Mouse (Mus musculus) forebrain, embryonic 11.5 days (tissue): ENCODE results near the gene Tgtp2. TPM values are rescaled to one million over a fixed set of nuclear protein-coding genes. Genes with fewer than 3 reads are reported as not detected.

Source experiments
- ATAC-seq: fragments of 200-750 bp; cut with Nextera tagmentation; replicated peaks from 2 replicates; pipeline ENCODE4 v1.8.0; 2017; ENCODE audit warnings: moderate TSS enrichment; ENCODE audit not compliant: low FRiP score
- DNase-seq: peaks from one replicate; pipeline ENCODE4 v3.0.0-alpha.2; 2017; ENCODE audit warnings: low spot score
- H3K27ac ChIP-seq: fragments of 300-500 bp; sonication (generic); 2 replicates; pipeline ENCODE4 v1.5.1; 2014; ENCODE audit warnings: low read depth, low read length
- H3K27me3 ChIP-seq: fragments of 300-500 bp; sonication (generic); 2 replicates; pipeline ENCODE4 v1.6.1; 2014; ENCODE audit warnings: mild to moderate bottlenecking, low read length, mixed read lengths; ENCODE audit not compliant: control insufficient read depth, insufficient read depth
- H3K36me3 ChIP-seq: fragments of 300-500 bp; sonication (generic); 2 replicates; pipeline ENCODE4 v1.6.1; 2014; ENCODE audit warnings: mild to moderate bottlenecking, low read length, moderate library complexity, mixed read lengths; ENCODE audit not compliant: control insufficient read depth, insufficient read depth
- H3K4me1 ChIP-seq: fragments of 300-500 bp; sonication (generic); replicated peaks from 2 replicates; pipeline ENCODE4 v1.6.1; 2014; ENCODE audit warnings: low read length, mixed read lengths; ENCODE audit not compliant: control insufficient read depth, insufficient read depth
- H3K4me2 ChIP-seq: fragments of 300-500 bp; sonication (generic); 2 replicates; pipeline ENCODE4 v1.6.1; 2014; ENCODE audit warnings: low read depth, mild to moderate bottlenecking, low read length, moderate library complexity, mixed read lengths; ENCODE audit not compliant: severe bottlenecking
- H3K4me3 ChIP-seq: fragments of 300-500 bp; sonication (generic); 2 replicates; pipeline ENCODE4 v1.5.1; 2014; ENCODE audit warnings: low read depth, low read length
- H3K9ac ChIP-seq: fragments of 300-500 bp; sonication (generic); 2 replicates; pipeline ENCODE4 v1.6.1; 2014; ENCODE audit warnings: low read length
- H3K9me3 ChIP-seq: fragments of 300-500 bp; sonication (generic); 2 replicates; pipeline ENCODE4 v1.6.1; 2016; ENCODE audit warnings: low read length, mixed read lengths; ENCODE audit not compliant: control insufficient read depth
- WGBS: fragments of 180-500 bp; shearing (Covaris S2); extraction: QIAGEN DNeasy Blood & Tissue Kit; methylation state at CpG from one replicate; pipeline ENCODE4 v1.1.7; 2014; 5-methylcytosine and 5-hydroxymethylcytosine counted together
- polyA plus RNA-seq: library from polyadenylated mRNA; unstranded; fragments of >200 nt; fragmentation: Nextera tagmentation; extraction: Ambion mirVana; gene quantifications from 2 replicates; pipeline ENCODE4 v1.2.1, GENCODE M21; 2014

The Tgtp2 gene
- polyA plus RNA-seq, 1 experiment from 2014 or later = not detected

DNA sequence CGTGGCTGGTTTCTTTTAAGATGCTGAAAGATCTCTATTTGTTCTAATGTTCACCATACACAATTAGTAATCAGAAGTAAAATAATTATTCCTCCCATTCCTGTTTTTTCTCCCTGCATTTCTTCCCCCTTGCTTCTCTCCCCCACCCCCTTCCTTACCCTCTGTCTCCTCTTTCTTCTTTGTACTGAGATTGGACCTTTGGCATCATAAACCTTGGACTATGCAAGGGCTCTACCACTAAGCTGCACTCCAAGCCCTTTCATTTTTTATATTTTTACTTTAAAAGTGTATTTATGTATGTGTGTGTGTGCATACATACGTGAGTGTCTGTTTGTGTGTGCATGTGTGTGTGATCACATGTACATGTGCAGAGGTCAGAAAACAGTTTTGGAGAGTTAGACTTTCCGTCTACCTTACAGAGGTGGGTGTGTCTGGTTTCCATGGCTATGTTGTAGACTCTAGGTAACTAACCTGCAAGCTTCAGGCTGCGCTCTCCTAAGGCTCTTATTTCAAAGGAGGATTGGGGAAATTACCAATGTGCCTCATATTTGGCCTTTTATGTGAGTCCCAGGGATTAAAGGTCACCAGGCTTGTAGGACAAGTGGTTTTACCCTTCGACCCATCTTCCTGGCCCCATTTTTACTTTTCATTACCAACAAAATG is 25.1 kb upstream of the Tgtp2 start:
- Histone ChIP-seq H3K4me1 (no peaks in the 10 kb centered on the region), H3K4me3 (no peak overlapping the region), H3K4me2 (no peak overlapping the region), H3K9me3 (no peaks in the 10 kb centered on the region), H3K9ac (no peak overlapping the region), H3K36me3 (no peaks in the 10 kb centered on the region), H3K27me3 (no peaks in the 10 kb centered on the region), H3K27ac (no peak overlapping the region)
- ATAC-seq (no peak), DNase-seq (no peak)
- 91% methylated on average over 5 of the region's 5 CpGs for WGBS

DNA sequence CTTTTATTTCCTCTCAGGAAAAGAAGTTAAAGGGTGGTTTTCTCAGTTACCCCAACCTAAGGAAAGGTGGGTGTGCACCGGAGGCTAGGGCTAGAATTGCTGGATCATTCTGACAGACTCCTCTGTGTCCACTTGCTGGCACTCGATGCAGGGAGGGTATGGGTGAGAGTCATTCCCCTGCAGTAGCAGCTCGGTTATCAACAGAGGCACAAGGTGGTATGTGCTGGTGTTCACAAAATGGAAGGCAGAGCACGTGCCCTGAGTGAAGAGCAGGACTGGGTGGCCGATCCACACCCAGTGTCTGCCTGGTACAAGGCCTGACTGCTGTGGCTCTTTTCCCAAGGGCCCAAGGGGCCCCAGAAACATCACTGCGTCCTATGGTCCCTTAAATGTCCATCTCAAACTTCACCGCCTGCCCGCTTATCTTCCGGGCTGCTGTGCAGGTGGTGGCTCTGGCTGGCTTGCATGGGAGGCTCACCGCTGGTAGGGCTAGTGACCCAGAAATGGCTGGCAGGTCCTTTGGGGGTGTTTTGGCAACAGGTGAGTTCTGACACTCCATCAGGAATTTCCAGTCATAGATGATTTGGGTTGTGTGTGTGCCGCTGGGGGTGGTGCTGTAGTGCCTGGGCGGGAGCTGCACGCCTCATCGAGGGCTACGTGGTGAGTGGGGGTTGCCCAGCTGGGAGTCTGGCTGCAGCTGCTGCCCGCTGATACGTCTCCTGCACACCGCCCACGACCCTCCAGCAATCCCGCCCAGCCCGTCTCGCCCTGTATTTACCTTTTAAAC is 24.0 kb upstream of the Tgtp2 start:
- H3K4me3 ChIP-seq = no peak overlapping the region
- no peaks in the 10 kb centered on the region for H3K36me3 ChIP-seq
- no peaks in the 10 kb centered on the region for H3K9me3 ChIP-seq
- DNase-seq (peak; percentile 53), ATAC-seq (0 out of 2 replicates have a peak, but pooled peaks have one; percentile 39)
- no peaks in the 10 kb centered on the region for H3K4me1 ChIP-seq
- no peak overlapping the region for H3K4me2 ChIP-seq
- 46% methylated on average over 22 of the region's 22 CpGs for WGBS
- H3K9ac ChIP-seq = no peak overlapping the region
- no peaks in the 10 kb centered on the region for H3K27me3 ChIP-seq
- H3K27ac ChIP-seq = no peak overlapping the region

DNA sequence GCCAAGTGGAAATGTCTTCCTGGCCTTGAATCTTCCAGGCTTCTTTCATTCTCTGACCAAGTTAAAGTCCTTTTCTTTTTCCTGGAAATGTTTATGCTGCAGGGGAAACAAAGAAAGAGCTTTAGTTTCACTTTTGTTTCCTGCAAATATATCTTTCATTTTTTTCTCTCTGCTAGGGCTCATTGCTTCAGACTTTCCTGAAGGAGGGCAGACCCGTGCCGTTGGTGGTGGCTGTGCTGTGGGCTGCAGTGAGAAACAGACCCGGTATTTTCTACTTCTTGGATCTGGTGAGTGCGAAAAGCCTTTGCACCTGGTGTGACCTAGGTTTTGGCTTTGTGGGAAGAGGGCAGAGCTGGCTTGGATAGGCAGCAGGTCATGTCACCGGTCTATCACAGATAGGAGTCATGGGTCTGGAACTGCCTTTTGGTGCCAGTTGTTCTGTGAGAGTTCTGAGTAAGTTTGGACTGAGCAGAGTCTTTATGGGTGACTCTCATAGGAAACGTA is 22.9 kb upstream of the Tgtp2 start:
- H3K27me3 ChIP-seq = no peaks in the 10 kb centered on the region
- no peaks in the 10 kb centered on the region for H3K4me1 ChIP-seq
- no peaks in the 10 kb centered on the region for H3K9me3 ChIP-seq
- no peak overlapping the region for H3K4me3 ChIP-seq
- ATAC-seq (no peak), DNase-seq (no peak)
- H3K36me3 ChIP-seq = no peaks in the 10 kb centered on the region
- H3K4me2 ChIP-seq = no peak overlapping the region
- H3K27ac ChIP-seq = no peak overlapping the region
- 87% methylated on average over 6 of the region's 6 CpGs for WGBS
- no peak overlapping the region for H3K9ac ChIP-seq

DNA sequence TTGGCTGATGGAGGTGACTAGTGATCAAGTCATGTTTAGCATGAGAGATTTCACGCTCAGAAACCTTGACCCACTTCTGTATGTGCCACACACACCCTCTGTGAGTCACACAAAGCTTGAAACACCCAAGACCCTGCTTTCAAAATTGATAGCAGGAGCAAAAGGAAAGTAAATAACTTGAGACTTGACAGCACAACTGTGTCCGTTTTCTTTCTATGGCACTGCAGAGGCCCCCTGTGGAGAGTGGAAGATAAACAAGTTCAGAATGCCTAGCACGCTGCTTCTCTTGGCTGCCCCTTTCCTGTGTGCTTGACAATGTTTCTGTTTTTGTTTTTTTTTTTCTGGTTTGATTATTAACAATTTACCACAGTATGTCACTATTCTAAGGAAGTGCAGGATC is 20.9 kb upstream of the Tgtp2 start:
- ATAC-seq = no peak
- H3K4me3 ChIP-seq = no peak overlapping the region
- no peaks in the 10 kb centered on the region for H3K4me1 ChIP-seq
- DNase-seq = no peak
- H3K27me3 ChIP-seq = no peaks in the 10 kb centered on the region
- no peaks in the 10 kb centered on the region for H3K9me3 ChIP-seq
- no peak overlapping the region for H3K9ac ChIP-seq
- H3K36me3 ChIP-seq = no peaks in the 10 kb centered on the region
- WGBS = 57% methylated on average over 3 of the region's 3 CpGs
- no peak overlapping the region for H3K27ac ChIP-seq
- H3K4me2 ChIP-seq = no peak overlapping the region

DNA sequence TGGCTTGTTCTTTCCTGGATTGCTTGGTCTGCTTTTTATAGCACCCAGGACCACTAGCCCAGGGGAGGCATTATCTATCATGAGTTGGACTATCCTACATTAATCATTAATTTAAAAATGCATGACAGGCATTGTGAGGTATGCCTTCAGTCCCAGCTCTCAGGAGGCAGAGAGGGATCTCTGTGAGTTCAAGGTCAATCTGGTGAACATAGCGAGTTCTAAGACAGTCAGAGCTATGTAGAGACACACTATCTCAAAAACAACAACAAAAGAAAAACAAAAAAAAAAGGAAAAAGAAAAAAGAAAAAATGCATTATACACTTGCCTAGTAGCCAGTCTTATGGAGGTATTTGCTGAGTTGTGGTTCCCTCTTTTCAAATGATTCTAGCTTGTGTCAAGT is 20.4 kb upstream of the Tgtp2 start:
- H3K36me3 ChIP-seq = no peaks in the 10 kb centered on the region
- 79% methylated on average over 1 of the region's 1 CpGs for WGBS
- no peaks in the 10 kb centered on the region for H3K9me3 ChIP-seq
- H3K4me3 ChIP-seq = no peak overlapping the region
- H3K27ac ChIP-seq = no peak overlapping the region
- DNase-seq = no peak
- no peak overlapping the region for H3K4me2 ChIP-seq
- no peak for ATAC-seq
- no peaks in the 10 kb centered on the region for H3K27me3 ChIP-seq
- H3K4me1 ChIP-seq = no peaks in the 10 kb centered on the region
- H3K9ac ChIP-seq = no peak overlapping the region

DNA sequence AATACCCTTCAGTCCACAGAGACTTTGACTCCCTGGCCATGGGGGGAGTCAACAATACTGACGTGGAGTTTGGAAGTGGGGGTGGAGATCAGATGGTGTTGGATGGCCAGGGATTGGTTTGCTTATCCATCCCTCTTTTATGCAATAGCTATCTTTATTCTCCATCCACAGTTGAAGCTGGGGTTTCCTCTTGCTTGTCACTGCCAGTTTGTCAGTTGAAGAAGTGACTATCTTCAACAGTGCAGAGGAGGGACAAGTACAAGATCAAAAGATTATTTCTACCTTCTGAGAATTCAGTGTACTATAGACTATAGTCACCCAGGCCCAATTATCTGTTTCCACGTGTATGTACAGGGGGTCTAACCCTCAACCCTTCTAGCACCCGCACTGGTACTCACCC is 19.8 kb upstream of the Tgtp2 start:
- H3K4me1 ChIP-seq = no peaks in the 10 kb centered on the region
- H3K27ac ChIP-seq = no peak overlapping the region
- DNase-seq (no peak), ATAC-seq (no peak)
- 84% methylated on average over 3 of the region's 3 CpGs for WGBS
- H3K9ac ChIP-seq = no peak overlapping the region
- no peaks in the 10 kb centered on the region for H3K36me3 ChIP-seq
- H3K4me2 ChIP-seq = no peak overlapping the region
- no peaks in the 10 kb centered on the region for H3K27me3 ChIP-seq
- no peak overlapping the region for H3K4me3 ChIP-seq
- H3K9me3 ChIP-seq = no peaks in the 10 kb centered on the region

DNA sequence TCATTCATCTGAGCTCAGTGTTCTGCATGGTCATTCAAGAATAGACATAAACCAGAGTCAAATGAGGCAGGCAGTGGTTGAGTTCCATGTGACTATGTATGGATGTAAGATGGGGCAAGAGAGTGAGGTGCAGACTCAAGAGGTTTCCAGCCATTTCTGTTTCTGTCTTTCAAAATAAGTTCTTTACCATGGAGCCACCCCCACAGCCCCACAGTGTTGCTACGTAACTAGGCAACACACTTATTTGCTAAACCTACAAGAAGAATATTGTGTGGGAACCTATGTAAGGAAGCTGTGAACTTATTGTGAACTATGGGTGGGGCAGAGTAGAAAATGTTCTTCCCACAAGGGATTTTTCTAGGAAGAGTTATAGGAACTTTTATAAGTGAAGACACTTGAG is 19.1 kb upstream of the Tgtp2 start:
- ATAC-seq (no peak), DNase-seq (no peak)
- no peak overlapping the region for H3K4me2 ChIP-seq
- WGBS = 93% methylated on average over 1 of the region's 1 CpGs
- H3K4me1 ChIP-seq = no peaks in the 10 kb centered on the region
- H3K4me3 ChIP-seq = no peak overlapping the region
- H3K27ac ChIP-seq = no peak overlapping the region
- no peak overlapping the region for H3K9ac ChIP-seq
- H3K27me3 ChIP-seq = no peaks in the 10 kb centered on the region
- H3K9me3 ChIP-seq = no peaks in the 10 kb centered on the region
- H3K36me3 ChIP-seq = no peaks in the 10 kb centered on the region

DNA sequence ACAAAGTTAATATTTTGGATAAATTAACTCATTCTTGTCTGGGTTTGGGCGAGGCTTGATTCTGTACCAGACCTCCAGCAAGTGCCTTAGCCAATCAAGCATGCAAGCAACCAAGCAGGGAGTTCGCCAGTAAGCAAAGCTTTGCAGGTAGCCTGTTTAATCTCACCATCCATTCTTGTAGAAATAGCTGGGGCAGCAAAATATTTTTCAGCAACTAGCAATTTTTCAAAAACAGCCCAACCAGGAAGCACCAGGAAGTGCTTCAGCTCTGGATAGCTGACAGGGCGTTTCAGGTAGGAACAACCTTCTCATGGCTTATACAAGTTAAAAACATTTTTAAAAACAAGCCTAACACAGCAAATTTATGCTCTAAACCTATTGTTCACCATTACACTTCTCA is 17.9 kb upstream of the Tgtp2 start:
- no peak overlapping the region for H3K9ac ChIP-seq
- H3K27me3 ChIP-seq = no peaks in the 10 kb centered on the region
- H3K4me1 ChIP-seq = no peaks in the 10 kb centered on the region
- no peaks in the 10 kb centered on the region for H3K9me3 ChIP-seq
- 73% methylated on average over 3 of the region's 3 CpGs for WGBS
- DNase-seq = no peak
- H3K36me3 ChIP-seq = no peaks in the 10 kb centered on the region
- H3K4me3 ChIP-seq = no peak overlapping the region
- no peak overlapping the region for H3K27ac ChIP-seq
- no peak for ATAC-seq
- no peak overlapping the region for H3K4me2 ChIP-seq

DNA sequence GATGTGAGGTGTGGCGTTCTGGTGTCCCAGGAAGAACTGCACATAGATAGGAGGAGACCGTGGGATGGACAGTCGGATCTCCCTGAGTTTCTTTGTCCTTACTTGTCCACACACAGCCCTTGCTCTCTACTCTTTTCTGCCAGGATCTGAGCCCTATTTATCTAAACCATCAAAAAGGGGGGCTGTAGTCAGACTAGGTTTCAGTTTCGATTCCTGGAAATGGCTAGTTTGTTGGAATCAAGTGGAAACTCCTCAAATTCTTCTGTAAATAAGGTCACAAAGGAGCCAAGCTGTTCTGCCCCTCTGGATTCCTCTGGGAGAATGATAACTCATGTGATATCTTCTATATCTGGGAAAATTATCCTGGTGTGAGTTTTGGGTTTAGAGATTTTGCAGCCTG is 17.4 kb upstream of the Tgtp2 start:
- Histone ChIP-seq H3K27ac (no peak overlapping the region), H3K4me2 (no peak overlapping the region), H3K9ac (no peak overlapping the region), H3K4me3 (no peak overlapping the region), H3K36me3 (no peaks in the 10 kb centered on the region), H3K4me1 (no peaks in the 10 kb centered on the region), H3K27me3 (no peaks in the 10 kb centered on the region), H3K9me3 (no peaks in the 10 kb centered on the region)
- WGBS = 82% methylated on average over 4 of the region's 4 CpGs
- DNase-seq = no peak
- no peak for ATAC-seq
